Mouse (Mus musculus) C2C12 (cell line): ENCODE results near the gene 9230112D13Rik. TPM values are rescaled to one million over a fixed set of nuclear protein-coding genes. Genes with fewer than 3 reads are reported as not detected.

ENCODE experiments used
- H3K27me3 ChIP-seq: one replicate; pipeline ENCODE4 v1.6.1; 2011; ENCODE audit not compliant: control insufficient read depth, insufficient read depth, insufficient read length
- H3K36me3 ChIP-seq: one replicate; pipeline ENCODE4 v1.6.1; 2011; ENCODE audit not compliant: control insufficient read depth, insufficient read depth
- H3K4me3 ChIP-seq: one replicate; pipeline ENCODE4 v1.5.1; 2011; ENCODE audit warnings: mild to moderate bottlenecking, control low read depth; ENCODE audit not compliant: poor library complexity, insufficient read depth, severe bottlenecking
- H3K79me2 ChIP-seq: one replicate; pipeline ENCODE4 v1.6.1; 2011; ENCODE audit not compliant: control insufficient read depth, insufficient read depth
- H3K79me3 ChIP-seq: one replicate; pipeline ENCODE4 v1.6.1; 2011; ENCODE audit warnings: low read depth, control low read depth
- H3ac ChIP-seq: one replicate; pipeline ENCODE3; 2011; ENCODE audit warnings: low read depth; ENCODE audit not compliant: control insufficient read depth, insufficient read length
- CEBPB ChIP-seq: IDR thresholded peaks from one replicate; pipeline ENCODE4 v1.6.1; 2011; ENCODE audit warnings: low read depth, mild to moderate bottlenecking, control low read depth, moderate library complexity
- CTCF ChIP-seq: IDR thresholded peaks from one replicate; pipeline ENCODE4 v1.5.1; 2011; ENCODE audit not compliant: control insufficient read depth, insufficient read depth, insufficient read length
- FOSL1 ChIP-seq: IDR thresholded peaks from one replicate; pipeline ENCODE4 v1.8.0; 2011; ENCODE audit warnings: mild to moderate bottlenecking, low read length; ENCODE audit not compliant: poor library complexity, insufficient read depth, severe bottlenecking
- MAX ChIP-seq: IDR thresholded peaks from one replicate; pipeline ENCODE4 v1.6.1; 2011; ENCODE audit warnings: mild to moderate bottlenecking, control low read depth
- MYOD1 ChIP-seq: IDR thresholded peaks from one replicate; pipeline ENCODE4 v1.6.1; 2011; ENCODE audit warnings: low read depth; ENCODE audit not compliant: control insufficient read depth, insufficient read length
- MYOG ChIP-seq: IDR thresholded peaks from one replicate; pipeline ENCODE4 v1.6.1; 2011; ENCODE audit not compliant: control insufficient read depth, insufficient read length; ENCODE audit errors: extremely low read depth
- USF1 ChIP-seq: IDR thresholded peaks from one replicate; pipeline ENCODE4 v1.6.1; 2011; ENCODE audit warnings: low read depth, mild to moderate bottlenecking, control low read depth, moderate library complexity
- polyA plus RNA-seq: library from polyadenylated mRNA; unstranded; fragments of >200 nt; fragmentation: generic; extraction: Trizol; gene quantifications from one replicate; pipeline ENCODE4 v1.2.1, GENCODE M21; 2012; ENCODE audit warnings: missing spikeins

The 9230112D13Rik gene
- polyA plus RNA-seq, 1 experiment = not detected

- TF ChIP-seq MAX (no peak), CTCF (no peak), FOSL1 (no peak), MYOG (no peak), CEBPB (no peak), USF1 (no peak), MYOD1 (no peak)
- Histone ChIP-seq H3K27me3 (no peaks in the 10 kb centered on the region), H3K79me3 (no peaks in the 10 kb centered on the region), H3K4me3 (no peak overlapping the region), H3K36me3 (peaks cover 2% of the 10 kb centered on the region), H3ac (no peak overlapping the region), H3K79me2 (no peaks in the 10 kb centered on the region)
Measured at GRCm38 (mm10) chr14:34558947-34559346, 36.3 kb upstream of the 9230112D13Rik start.

DNA sequence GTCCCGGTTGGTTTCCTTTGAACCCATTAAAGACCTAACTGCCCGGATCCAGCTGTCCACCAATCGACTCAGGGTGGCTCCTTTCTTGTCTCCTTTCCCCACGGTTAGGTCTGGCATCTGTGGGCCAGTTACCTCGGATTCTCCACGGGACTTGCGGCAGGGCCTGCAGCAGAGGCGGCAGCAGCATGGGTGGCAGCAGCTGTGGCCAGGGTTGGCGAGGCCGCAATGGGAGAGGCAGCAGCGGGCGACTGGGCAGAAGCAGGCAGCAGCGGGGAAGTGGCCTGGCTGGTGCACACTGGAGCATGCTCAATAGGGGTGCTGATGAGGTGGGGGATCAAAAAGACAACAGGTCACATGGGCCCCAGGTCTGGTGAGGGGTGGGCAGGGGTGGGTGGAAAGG lies 32.6 kb upstream of the 9230112D13Rik start:
- Histone ChIP-seq H3K27me3 (no peaks in the 10 kb centered on the region), H3ac (no peak overlapping the region), H3K36me3 (peaks cover 2% of the 10 kb centered on the region), H3K79me2 (no peaks in the 10 kb centered on the region), H3K4me3 (no peak overlapping the region), H3K79me3 (no peaks in the 10 kb centered on the region)
- TF ChIP-seq USF1 (no peak), MYOD1 (no peak), FOSL1 (no peak), MAX (no peak), CEBPB (no peak), CTCF (no peak), MYOG (no peak)

DNA sequence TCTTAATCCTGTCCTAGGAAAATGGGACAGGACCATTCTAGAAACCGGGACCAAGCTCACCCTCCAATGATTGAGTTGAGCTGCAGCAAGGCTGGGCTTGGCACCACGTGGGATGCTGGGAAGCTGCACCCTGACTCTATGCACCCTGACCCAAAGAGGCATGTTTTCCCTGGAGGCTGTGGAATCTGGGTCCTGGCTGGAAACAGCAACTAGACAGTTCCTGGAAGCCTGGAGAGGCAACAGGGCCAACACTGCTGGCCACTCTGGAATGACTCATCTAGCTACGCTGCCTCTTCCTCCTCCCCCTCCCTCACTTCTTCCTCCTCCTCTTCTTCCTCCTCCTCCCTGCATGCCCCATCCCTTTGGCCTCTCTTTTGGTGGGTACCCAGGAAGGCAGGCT lies 31.4 kb upstream of the 9230112D13Rik start:
- Histone ChIP-seq H3K79me2 (no peaks in the 10 kb centered on the region), H3K36me3 (no peaks in the 10 kb centered on the region), H3K79me3 (no peaks in the 10 kb centered on the region), H3ac (no peak overlapping the region), H3K27me3 (no peaks in the 10 kb centered on the region), H3K4me3 (no peak overlapping the region)
- TF ChIP-seq FOSL1 (no peak), MAX (no peak), CTCF (no peak), USF1 (no peak), CEBPB (no peak), MYOG (no peak), MYOD1 (no peak)

GRCm38 (mm10) chr14:34553470-34553869 lies 30.9 kb upstream of the 9230112D13Rik start:
- no peaks in the 10 kb centered on the region for H3K79me3 ChIP-seq
- TF ChIP-seq FOSL1 = no peak
- no peak for TF ChIP-seq CTCF
- TF ChIP-seq MYOG = no peak
- TF ChIP-seq USF1 = no peak
- TF ChIP-seq MAX = no peak
- no peak for TF ChIP-seq MYOD1
- no peak for TF ChIP-seq CEBPB
- H3K4me3 ChIP-seq = no peak overlapping the region
- no peak overlapping the region for H3ac ChIP-seq
- no peaks in the 10 kb centered on the region for H3K79me2 ChIP-seq
- H3K36me3 ChIP-seq = no peaks in the 10 kb centered on the region
- H3K27me3 ChIP-seq = no peaks in the 10 kb centered on the region

DNA sequence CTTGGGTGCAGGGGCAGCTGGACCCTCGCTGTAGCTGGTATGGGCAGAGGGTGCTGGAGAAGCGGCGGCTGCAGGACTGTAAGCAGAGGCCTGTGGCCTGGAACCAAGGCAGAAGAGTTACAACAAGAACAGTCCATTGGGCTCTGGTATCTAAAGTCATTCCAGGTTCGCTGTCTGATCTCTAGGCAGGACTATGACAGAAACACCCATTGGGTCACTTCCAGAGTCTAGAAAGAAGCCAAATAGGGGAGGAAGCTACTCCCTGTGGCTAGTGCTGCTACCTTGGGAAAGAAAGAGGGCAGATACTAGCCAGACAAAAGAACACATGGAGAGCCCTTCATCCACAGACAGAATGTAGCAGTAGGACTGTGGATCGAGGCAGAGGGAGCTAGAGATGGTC lies 29.6 kb upstream of the 9230112D13Rik start:
- H3K4me3 ChIP-seq = no peak overlapping the region
- no peak for TF ChIP-seq FOSL1
- H3K79me3 ChIP-seq = no peaks in the 10 kb centered on the region
- no peaks in the 10 kb centered on the region for H3K79me2 ChIP-seq
- no peaks in the 10 kb centered on the region for H3K27me3 ChIP-seq
- H3K36me3 ChIP-seq = no peaks in the 10 kb centered on the region
- H3ac ChIP-seq = no peak overlapping the region

- Histone ChIP-seq H3K4me3 (peak overlapping the region; percentile 26), H3K79me3 (no peaks in the 10 kb centered on the region), H3K79me2 (no peaks in the 10 kb centered on the region), H3K36me3 (no peaks in the 10 kb centered on the region), H3ac (peak overlapping the region; percentile 74), H3K27me3 (no peaks in the 10 kb centered on the region)
- no peak for TF ChIP-seq MYOG
- no peak for TF ChIP-seq CEBPB
- peak; percentile 90 for TF ChIP-seq CTCF
Measured at GRCm38 (mm10) chr14:34549004-34549671, 26.5 kb upstream of the 9230112D13Rik start.

- Histone ChIP-seq H3K27me3 (no peaks in the 10 kb centered on the region), H3K4me3 (peak overlapping the region; percentile 26), H3K79me2 (no peaks in the 10 kb centered on the region), H3ac (peak overlapping the region; percentile 74), H3K36me3 (no peaks in the 10 kb centered on the region), H3K79me3 (no peaks in the 10 kb centered on the region)
- no peak for TF ChIP-seq CTCF
- TF ChIP-seq USF1 = no peak
- no peak for TF ChIP-seq CEBPB
- no peak for TF ChIP-seq MYOD1
- TF ChIP-seq MYOG = no peak
- TF ChIP-seq FOSL1 = no peak
- TF ChIP-seq MAX = no peak
Measured at GRCm38 (mm10) chr14:34548391-34549001, 25.9 kb upstream of the 9230112D13Rik start.
